Mouse (Mus musculus): Measurements from ENCODE around the gene Mecom.

The Mecom gene

DNA sequence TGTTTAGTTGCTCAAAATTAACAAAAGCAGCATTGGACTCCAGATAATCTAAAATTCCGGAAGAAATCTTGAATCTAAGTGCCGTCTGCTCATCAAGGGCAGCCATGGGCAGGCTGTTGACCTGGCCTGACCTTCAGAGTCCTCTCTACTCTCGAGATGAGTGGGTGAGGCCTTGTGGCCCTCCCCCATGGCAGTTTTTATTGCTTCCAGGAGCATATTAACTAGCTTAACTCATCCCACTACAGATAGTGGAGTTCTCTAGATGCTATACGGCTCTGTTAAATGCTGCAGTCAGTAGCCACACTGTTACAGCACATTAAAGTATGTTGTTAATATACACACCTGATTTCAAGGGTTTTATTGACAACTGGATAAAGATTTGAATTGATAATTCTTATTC, 333.2 kb downstream of the Mecom start:
- TF ChIP-seq NANOG (IDR thresholded peaks at IDR 0.05; ENCODE audit: borderline replicate concordance, low read length) = no peak
- TF ChIP-seq POU5F1 (IDR thresholded peaks at IDR 0.05; ENCODE audit: borderline replicate concordance, low read length) = no peak
- TF ChIP-seq CTCF (conservative IDR thresholded peaks at IDR 0.05; ENCODE audit: low read length) = no peak
- H3K4me3 ChIP-seq (replicated peaks; ENCODE audit: low read length) = no peak overlapping the region
- peaks cover 4% of the 10 kb centered on the region; the same call in 1 of the 2 replicates for H3K4me1 ChIP-seq (replicated peaks; ENCODE audit: low read depth, low read length)
- no peaks in the 10 kb centered on the region for H3K36me3 ChIP-seq (ENCODE audit: insufficient read depth, low read length)
- no peaks in the 10 kb centered on the region for H3K27me3 ChIP-seq (ENCODE audit: insufficient read depth, low read length)
- no peaks in the 10 kb centered on the region for H3K9me3 ChIP-seq (ENCODE audit: low read length)

DNA sequence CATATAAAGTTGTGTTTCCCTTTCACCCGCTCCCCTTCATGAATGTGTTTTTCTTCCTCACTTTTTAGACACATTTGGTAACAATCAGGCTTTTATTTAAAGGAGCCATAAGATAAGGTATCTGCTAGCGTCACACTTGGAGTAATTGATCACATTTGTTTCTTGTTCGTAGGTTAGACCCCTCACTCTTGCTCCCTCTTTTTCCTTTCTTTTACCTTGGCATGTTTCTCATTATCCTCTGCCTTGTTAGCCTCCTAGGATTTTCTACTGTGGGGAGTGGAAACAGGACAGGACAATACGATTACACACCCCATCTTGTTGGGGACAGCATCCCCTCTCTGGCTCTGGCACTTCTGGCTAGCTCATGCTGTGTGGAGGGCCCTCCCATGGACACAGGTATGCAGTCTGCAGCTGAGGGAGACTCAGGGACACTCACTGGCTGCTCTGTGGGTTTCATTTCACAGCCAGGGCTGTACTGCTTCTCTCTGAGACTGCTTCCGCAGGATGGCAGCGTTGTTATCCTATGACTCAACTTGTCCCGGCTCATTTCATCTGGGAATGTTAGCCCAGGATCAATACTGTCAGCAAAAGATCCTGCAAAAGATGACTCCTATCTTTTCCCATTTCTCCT, 334.2 kb downstream of the Mecom start:
- Histone ChIP-seq H3K36me3 (ENCODE audit: insufficient read depth, low read length) (no peaks in the 10 kb centered on the region), H3K4me1 (replicated peaks; ENCODE audit: low read depth, low read length) (peaks cover 4% of the 10 kb centered on the region; the same call in 1 of the 2 replicates), H3K4me3 (replicated peaks; ENCODE audit: low read length) (no peak overlapping the region), H3K27me3 (ENCODE audit: insufficient read depth, low read length) (no peaks in the 10 kb centered on the region), H3K9me3 (ENCODE audit: low read length) (no peaks in the 10 kb centered on the region)
- no peak for TF ChIP-seq CTCF (conservative IDR thresholded peaks at IDR 0.05; ENCODE audit: low read length)
- TF ChIP-seq POU5F1 (IDR thresholded peaks at IDR 0.05; ENCODE audit: borderline replicate concordance, low read length) = no peak
- no peak for TF ChIP-seq NANOG (IDR thresholded peaks at IDR 0.05; ENCODE audit: borderline replicate concordance, low read length)

DNA sequence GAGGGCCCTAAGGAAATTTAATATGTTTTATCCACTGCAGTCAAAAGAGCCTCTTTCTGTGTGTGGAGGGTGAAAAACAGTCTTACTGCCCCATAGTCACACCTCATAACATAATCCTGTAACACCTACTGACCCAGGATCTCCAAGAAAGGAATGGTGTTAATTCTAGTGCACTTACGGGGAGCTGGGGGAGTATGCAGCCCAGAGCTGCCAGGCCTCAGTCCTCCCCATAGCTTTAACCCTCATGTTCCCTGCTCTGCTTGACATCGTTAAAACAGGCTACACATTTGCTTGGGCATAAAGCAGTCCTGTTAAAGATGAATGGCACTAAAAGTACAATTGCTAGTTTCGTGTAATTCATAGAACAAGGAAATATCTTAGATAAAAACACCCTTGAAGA, 335.0 kb downstream of the Mecom start:
- peaks cover 4% of the 10 kb centered on the region; the same call in 1 of the 2 replicates for H3K4me1 ChIP-seq (replicated peaks; ENCODE audit: low read depth, low read length)
- no peaks in the 10 kb centered on the region for H3K9me3 ChIP-seq (ENCODE audit: low read length)
- TF ChIP-seq CTCF (conservative IDR thresholded peaks at IDR 0.05; ENCODE audit: low read length) (no peak), POU5F1 (IDR thresholded peaks at IDR 0.05; ENCODE audit: borderline replicate concordance, low read length) (no peak), NANOG (IDR thresholded peaks at IDR 0.05; ENCODE audit: borderline replicate concordance, low read length) (no peak)

GRCm38 (mm10) chr3:30209131-30209530, 338.7 kb downstream of the Mecom start:
- no peak overlapping the region for H3K4me3 ChIP-seq (replicated peaks; ENCODE audit: low read length)
- peak; percentile 28; the same call in 1 of the 2 replicates for TF ChIP-seq CTCF (conservative IDR thresholded peaks at IDR 0.05; ENCODE audit: low read length)
- no peak for TF ChIP-seq POU5F1 (IDR thresholded peaks at IDR 0.05; ENCODE audit: borderline replicate concordance, low read length)
- H3K4me1 ChIP-seq (replicated peaks; ENCODE audit: low read depth, low read length) = no peaks in the 10 kb centered on the region
- H3K36me3 ChIP-seq (ENCODE audit: insufficient read depth, low read length) = no peaks in the 10 kb centered on the region
- no peaks in the 10 kb centered on the region for H3K9me3 ChIP-seq (ENCODE audit: low read length)
- no peaks in the 10 kb centered on the region for H3K27me3 ChIP-seq (ENCODE audit: insufficient read depth, low read length)

More for the DNA sequence above, 335.0 kb downstream of the Mecom start:
- Histone ChIP-seq H3K36me3 (ENCODE audit: insufficient read depth, low read length) (no peaks in the 10 kb centered on the region), H3K4me3 (replicated peaks; ENCODE audit: low read length) (no peak overlapping the region), H3K27me3 (ENCODE audit: insufficient read depth, low read length) (no peaks in the 10 kb centered on the region)

DNA sequence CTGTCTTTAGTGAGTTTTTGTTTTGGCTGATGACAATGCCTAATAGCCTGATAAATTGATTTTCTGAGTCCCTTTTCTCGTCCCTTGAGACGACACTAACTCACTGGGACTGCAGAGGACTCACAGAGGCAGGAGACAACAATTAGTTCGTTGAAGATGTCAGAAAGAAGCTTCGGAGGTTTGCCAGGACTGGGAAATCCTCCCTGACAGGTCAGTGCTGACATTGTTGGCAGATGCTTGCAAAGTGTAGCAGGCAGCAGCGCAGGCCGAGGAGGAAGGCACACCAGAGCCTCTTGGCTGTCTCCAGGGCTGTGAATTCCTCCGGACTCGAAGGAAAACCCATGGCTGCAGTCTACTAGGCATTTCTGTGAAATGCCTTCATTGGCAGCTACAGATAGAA, 339.9 kb downstream of the Mecom start:
- no peaks in the 10 kb centered on the region for H3K4me1 ChIP-seq (replicated peaks; ENCODE audit: low read depth, low read length)
- no peaks in the 10 kb centered on the region for H3K36me3 ChIP-seq (ENCODE audit: insufficient read depth, low read length)
- H3K9me3 ChIP-seq (ENCODE audit: low read length) = no peaks in the 10 kb centered on the region
- H3K4me3 ChIP-seq (replicated peaks; ENCODE audit: low read length) = no peak overlapping the region
- H3K27me3 ChIP-seq (ENCODE audit: insufficient read depth, low read length) = no peaks in the 10 kb centered on the region
- TF ChIP-seq NANOG (IDR thresholded peaks at IDR 0.05; ENCODE audit: borderline replicate concordance, low read length) (no peak), CTCF (conservative IDR thresholded peaks at IDR 0.05; ENCODE audit: low read length) (no peak), POU5F1 (IDR thresholded peaks at IDR 0.05; ENCODE audit: borderline replicate concordance, low read length) (no peak)

- H3K4me1 ChIP-seq (replicated peaks; ENCODE audit: low read depth, low read length) = no peaks in the 10 kb centered on the region
- H3K4me3 ChIP-seq (replicated peaks; ENCODE audit: low read length) = no peak overlapping the region
- H3K9me3 ChIP-seq (ENCODE audit: low read length) = no peaks in the 10 kb centered on the region
- no peaks in the 10 kb centered on the region for H3K27me3 ChIP-seq (ENCODE audit: insufficient read depth, low read length)
- no peaks in the 10 kb centered on the region for H3K36me3 ChIP-seq (ENCODE audit: insufficient read depth, low read length)
- TF ChIP-seq POU5F1 (IDR thresholded peaks at IDR 0.05; ENCODE audit: borderline replicate concordance, low read length) (no peak), NANOG (IDR thresholded peaks at IDR 0.05; ENCODE audit: borderline replicate concordance, low read length) (no peak), CTCF (conservative IDR thresholded peaks at IDR 0.05; ENCODE audit: low read length) (no peak)
Measured at GRCm38 (mm10) chr3:30207431-30207830, 340.4 kb downstream of the Mecom start.

GRCm38 (mm10) chr3:30206123-30206522, 341.7 kb downstream of the Mecom start:
- no peak for TF ChIP-seq NANOG (IDR thresholded peaks at IDR 0.05; ENCODE audit: borderline replicate concordance, low read length)
- no peak for TF ChIP-seq CTCF (conservative IDR thresholded peaks at IDR 0.05; ENCODE audit: low read length)
- no peak for TF ChIP-seq POU5F1 (IDR thresholded peaks at IDR 0.05; ENCODE audit: borderline replicate concordance, low read length)
- no peaks in the 10 kb centered on the region for H3K36me3 ChIP-seq (ENCODE audit: insufficient read depth, low read length)

GRCm38 (mm10) chr3:30203764-30204163, 344.0 kb downstream of the Mecom start:
- Histone ChIP-seq H3K4me1 (replicated peaks; ENCODE audit: low read depth, low read length) (no peaks in the 10 kb centered on the region), H3K9me3 (ENCODE audit: low read length) (no peaks in the 10 kb centered on the region), H3K27me3 (ENCODE audit: insufficient read depth, low read length) (no peaks in the 10 kb centered on the region), H3K4me3 (replicated peaks; ENCODE audit: low read length) (no peak overlapping the region), H3K36me3 (ENCODE audit: insufficient read depth, low read length) (no peaks in the 10 kb centered on the region)
- TF ChIP-seq NANOG (IDR thresholded peaks at IDR 0.05; ENCODE audit: borderline replicate concordance, low read length) = no peak
- no peak for TF ChIP-seq CTCF (conservative IDR thresholded peaks at IDR 0.05; ENCODE audit: low read length)
- TF ChIP-seq POU5F1 (IDR thresholded peaks at IDR 0.05; ENCODE audit: borderline replicate concordance, low read length) = no peak

More at GRCm38 (mm10) chr3:30206123-30206522, 341.7 kb downstream of the Mecom start:
- Histone ChIP-seq H3K4me1 (replicated peaks; ENCODE audit: low read depth, low read length) (no peaks in the 10 kb centered on the region), H3K9me3 (ENCODE audit: low read length) (no peaks in the 10 kb centered on the region), H3K27me3 (ENCODE audit: insufficient read depth, low read length) (no peaks in the 10 kb centered on the region), H3K4me3 (replicated peaks; ENCODE audit: low read length) (no peak overlapping the region)

DNA sequence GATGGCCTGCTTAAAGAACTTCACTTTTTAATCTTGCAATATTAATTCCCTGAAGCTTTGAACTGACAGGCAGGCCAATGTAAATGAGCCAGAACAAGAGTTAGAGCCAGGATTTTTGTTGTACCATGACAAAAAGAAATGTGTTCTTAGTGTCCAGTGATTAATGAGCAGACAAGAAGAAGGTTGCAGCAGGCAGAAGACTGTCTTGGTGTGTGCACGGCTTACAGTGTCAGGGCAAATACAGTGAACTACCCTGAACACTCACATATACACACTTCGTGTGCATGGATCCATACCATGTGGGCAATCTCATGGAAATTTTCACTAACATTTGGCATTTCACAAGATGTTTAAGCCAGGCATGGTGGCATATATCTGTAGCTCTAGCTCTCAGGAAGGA, 349.0 kb downstream of the Mecom start:
- no peaks in the 10 kb centered on the region for H3K27me3 ChIP-seq (ENCODE audit: insufficient read depth, low read length)
- no peaks in the 10 kb centered on the region for H3K9me3 ChIP-seq (ENCODE audit: low read length)
- no peaks in the 10 kb centered on the region for H3K36me3 ChIP-seq (ENCODE audit: insufficient read depth, low read length)
- H3K4me1 ChIP-seq (replicated peaks; ENCODE audit: low read depth, low read length) = no peaks in the 10 kb centered on the region
- no peak overlapping the region for H3K4me3 ChIP-seq (replicated peaks; ENCODE audit: low read length)
- TF ChIP-seq CTCF (conservative IDR thresholded peaks at IDR 0.05; ENCODE audit: low read length) (no peak), POU5F1 (IDR thresholded peaks at IDR 0.05; ENCODE audit: borderline replicate concordance, low read length) (no peak), NANOG (IDR thresholded peaks at IDR 0.05; ENCODE audit: borderline replicate concordance, low read length) (no peak)

Measured in E14TG2a.4 (cell line).